In the genomic region with DNA sequence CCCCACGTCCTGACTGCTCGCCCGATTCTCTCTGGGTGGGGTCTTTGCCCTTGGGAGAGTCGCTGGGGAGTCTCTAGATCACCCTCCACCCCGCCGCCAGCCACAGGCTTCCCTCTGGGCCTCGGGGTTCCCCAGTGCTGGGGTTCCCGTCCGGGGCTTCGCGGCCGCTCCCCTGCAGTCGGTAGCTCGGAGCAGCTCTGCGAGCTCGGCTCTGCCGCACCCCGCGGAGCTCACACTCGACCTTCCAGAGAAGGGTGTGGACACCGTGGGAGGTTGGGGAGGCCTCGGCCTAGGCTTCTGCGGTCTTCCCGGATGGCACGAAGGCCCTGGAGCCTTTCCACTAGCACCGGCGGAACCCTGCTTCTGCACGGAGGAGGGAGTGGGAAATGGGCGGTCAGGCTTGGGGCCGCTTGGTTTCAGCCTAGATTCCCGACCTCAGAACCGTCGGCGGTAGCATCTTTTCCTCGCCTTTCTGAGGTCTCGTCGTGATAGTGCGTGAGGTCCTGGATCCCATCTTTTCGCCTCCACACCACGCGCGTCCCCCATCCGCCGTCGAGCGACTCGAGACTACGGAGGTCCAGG, we compare ENCODE assay signal across 8 mouse cellular contexts. TPM values are rescaled to one million over a fixed set of nuclear protein-coding genes. Genes with fewer than 3 reads are reported as not detected.
DNase-seq lines count a peak whose midpoint lies in the region; ATAC-seq lines count a peak whose summit lies in the region.

No protein-coding gene starts in this region.

- no peak for DNase-seq in kidney, postnatal 14 days
- DNase-seq in MN1 (ENCODE audit: low spot score), result peak; percentile 47
- peak; percentile 34 for DNase-seq in naive thymus-derived CD4-positive, alpha-beta T cell, adult 2 months (ENCODE audit: low read depth)
- no peak for DNase-seq in testis, postnatal 10 days (ENCODE audit: low spot score)
- no peak for DNase-seq in spleen, postnatal 36 days (ENCODE audit: low spot score in 2 of 2)

- no peak overlapping the region for H3K9ac ChIP-seq in kidney, embryonic 15.5 days
- no peak overlapping the region for H3K9ac ChIP-seq in embryonic facial prominence, embryonic 12.5 days
- no peak overlapping the region for H3K9ac ChIP-seq in intestine, embryonic 15.5 days

- peaks cover 98% of the 10 kb centered on the region for H3K27me3 ChIP-seq in kidney, embryonic 15.5 days
- H3K27me3 ChIP-seq in embryonic facial prominence, embryonic 12.5 days, result peaks cover 99% of the 10 kb centered on the region
- H3K27me3 ChIP-seq in intestine, embryonic 15.5 days (replicated peaks), result peaks cover 93% of the 10 kb centered on the region

- H3K4me3 ChIP-seq in kidney, embryonic 15.5 days (replicated peaks), result peak overlapping the region; percentile 29
- peak overlapping the region; percentile 17 for H3K4me3 ChIP-seq in embryonic facial prominence, embryonic 12.5 days
- peak overlapping the region; percentile 18 for H3K4me3 ChIP-seq in intestine, embryonic 15.5 days (replicated peaks)

- no peaks in the 10 kb centered on the region for H3K9me3 ChIP-seq in kidney, embryonic 15.5 days (replicated peaks)
- H3K9me3 ChIP-seq in embryonic facial prominence, embryonic 12.5 days, result no peaks in the 10 kb centered on the region
- H3K9me3 ChIP-seq in intestine, embryonic 15.5 days, result no peaks in the 10 kb centered on the region

- H3K4me2 ChIP-seq in kidney, embryonic 15.5 days, result peak overlapping the region; percentile 47
- peak overlapping the region; percentile 19 for H3K4me2 ChIP-seq in embryonic facial prominence, embryonic 12.5 days (replicated peaks)
- H3K4me2 ChIP-seq in intestine, embryonic 15.5 days (replicated peaks), result peak overlapping the region; percentile 51

- no peak overlapping the region for H3K27ac ChIP-seq in kidney, embryonic 15.5 days
- H3K27ac ChIP-seq in embryonic facial prominence, embryonic 12.5 days, result no peak overlapping the region
- H3K27ac ChIP-seq in intestine, embryonic 15.5 days, result no peak overlapping the region

- no peaks in the 10 kb centered on the region for H3K36me3 ChIP-seq in kidney, embryonic 15.5 days
- H3K36me3 ChIP-seq in embryonic facial prominence, embryonic 12.5 days, result no peaks in the 10 kb centered on the region
- no peaks in the 10 kb centered on the region for H3K36me3 ChIP-seq in intestine, embryonic 15.5 days

- H3K4me1 ChIP-seq in kidney, embryonic 15.5 days, result peaks cover 19% of the 10 kb centered on the region
- no peaks in the 10 kb centered on the region for H3K4me1 ChIP-seq in embryonic facial prominence, embryonic 12.5 days
- H3K4me1 ChIP-seq in intestine, embryonic 15.5 days (replicated peaks), result peaks cover 16% of the 10 kb centered on the region

- WGBS in kidney, embryonic 15.5 days, result under 1% methylated on average over 48 of the region's 48 CpGs
- under 1% methylated on average over 48 of the region's 48 CpGs for WGBS in embryonic facial prominence, embryonic 12.5 days
- 1% methylated on average over 48 of the region's 48 CpGs for whole genome bisulfite sequencing in intestine, embryonic 15.5 days

- no peak for ATAC-seq in kidney, embryonic 15.5 days (replicated peaks; ENCODE audit: low FRiP score)
- no peak for ATAC-seq in embryonic facial prominence, embryonic 12.5 days (ENCODE audit: insufficient number of reproducible peaks, insufficient read depth, low FRiP score, low TSS enrichment)
- ATAC-seq in intestine, embryonic 15.5 days, result no peak

RNA-seq across cellular contexts. Expression of a gene that starts 39.4 kb away (rescaled TPM):
- polyA plus RNA-seq in kidney, embryonic 15.5 days (2015; fragmentation: Nextera tagmentation; extraction: Ambion mirVana), result 6.5 and 6.6 TPM in 2 replicates
- polyA plus RNA-seq in embryonic facial prominence, embryonic 12.5 days (2016; fragmentation: Nextera tagmentation; extraction: Ambion mirVana), result 0.64 and 1.3 TPM in 2 replicates
- 0.59 and 0.69 TPM in 2 replicates for polyA plus RNA-seq in intestine, embryonic 15.5 days (2015; fragmentation: Nextera tagmentation; extraction: Ambion mirVana)

Comparison
In these comparisons a context has a peak if more than half of its experiments do, and no peak if none do; other contexts are left out.
1. DNase-seq: peak in MN1 (single experiment) and naive thymus-derived CD4-positive, alpha-beta T cell, adult 2 months (single experiment); none in kidney, postnatal 14 days (single experiment), testis, postnatal 10 days (single experiment) and spleen, postnatal 36 days (0 of 2).
2. Peak in every context shown above with its lines, with median percentiles within 50 percentile points of each other: H3K4me2 ChIP-seq and H3K4me3 ChIP-seq.